Mouse (Mus musculus): Measurements from ENCODE around the gene Il6. TPM values are rescaled to one million over a fixed set of nuclear protein-coding genes. Genes with fewer than 3 reads are reported as not detected.

Il6 gene
- polyA plus RNA-seq (2012; rRNA removed) = 0.31 TPM in 1 of 2 replicates, not detected in the other

DNA sequence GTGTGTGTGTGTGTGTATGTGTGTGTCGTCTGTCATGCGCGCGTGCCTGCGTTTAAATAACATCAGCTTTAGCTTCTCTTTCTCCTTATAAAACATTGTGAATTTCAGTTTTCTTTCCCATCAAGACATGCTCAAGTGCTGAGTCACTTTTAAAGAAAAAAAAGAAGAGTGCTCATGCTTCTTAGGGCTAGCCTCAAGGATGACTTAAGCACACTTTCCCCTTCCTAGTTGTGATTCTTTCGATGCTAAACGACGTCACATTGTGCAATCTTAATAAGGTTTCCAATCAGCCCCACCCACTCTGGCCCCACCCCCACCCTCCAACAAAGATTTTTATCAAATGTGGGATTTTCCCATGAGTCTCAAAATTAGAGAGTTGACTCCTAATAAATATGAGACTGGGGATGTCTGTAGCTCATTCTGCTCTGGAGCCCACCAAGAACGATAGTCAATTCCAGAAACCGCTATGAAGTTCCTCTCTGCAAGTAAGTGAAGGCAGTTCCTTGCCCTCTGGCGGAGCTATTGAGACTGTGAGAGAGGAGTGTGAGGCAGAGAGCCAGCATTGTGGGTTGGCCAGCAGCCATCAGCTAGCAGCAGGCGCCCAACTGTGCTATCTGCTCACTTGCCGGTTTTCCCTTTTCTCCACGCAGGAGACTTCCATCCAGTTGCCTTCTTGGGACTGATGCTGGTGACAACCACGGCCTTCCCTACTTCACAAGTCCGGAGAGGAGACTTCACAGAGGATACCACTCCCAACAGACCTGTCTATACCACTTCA is at the start of gene Il6:
Gene Il6, plus strand, starts transcription at position 389 of the 778 bp plus-strand sequence.

Other genes starting within 250 kb of the Il6 start
- 81.2 and 99.3 TPM in 2 replicates for gene Tyms, start 60.5 kb downstream of the Il6 start, polyA plus RNA-seq (2012; rRNA removed)
- 22.5 and 28.0 TPM in 2 replicates for gene Garem2, start 92.0 kb downstream of the Il6 start, polyA plus RNA-seq (2012; rRNA removed)
- 2.7 and 4.9 TPM in 2 replicates for gene 3110082J24Rik, start 93.0 kb downstream of the Il6 start, polyA plus RNA-seq (2012; rRNA removed)
- 71.0 and 71.3 TPM in 2 replicates for gene Hadha, start 142.0 kb downstream of the Il6 start, polyA plus RNA-seq (2012; rRNA removed)
- 45.2 and 49.6 TPM in 2 replicates for gene Hadhb, start 142.1 kb downstream of the Il6 start, polyA plus RNA-seq (2012; rRNA removed)
- 0.04 and 0.07 TPM in 2 replicates for gene Adgrf3, start 192.6 kb downstream of the Il6 start, polyA plus RNA-seq (2012; rRNA removed)
- 42.0 and 42.6 TPM in 2 replicates for gene Selenoi, start 219.5 kb downstream of the Il6 start, polyA plus RNA-seq (2012; rRNA removed)